Comparison of ENCODE assay signal across 22 mouse cellular contexts in genomic region chr9:88279728-88280127, GRCm38 (mm10).
"Had no signal": no experiment of that assay in that cellular context is flagged by ENCODE, and none has a peak within 500 bp of the region (broad histone marks: within the 10 kb centered on the region; RNA-seq: fewer than 3 reads in every experiment).

No protein-coding gene starts in this region.

- H3K9ac ChIP-seq: limb, embryonic 13.5 days; liver, embryonic 12.5 days; liver, embryonic 15.5 days; midbrain, embryonic 13.5 days; neural tube, embryonic 13.5 days; stomach, embryonic 15.5 days had no signal

- H3K4me3 ChIP-seq: layer of hippocampus, adult 2 months; limb, embryonic 10.5 days; limb, embryonic 13.5 days; liver, embryonic 12.5 days; liver, embryonic 15.5 days; megakaryocyte, embryonic 14.5 days; midbrain, embryonic 10.5 days; midbrain, embryonic 13.5 days; myocyte; neural tube, embryonic 13.5 days; stomach, embryonic 15.5 days had no signal

- ATAC-seq: liver, embryonic 12.5 days; midbrain, embryonic 13.5 days; midbrain, embryonic 16.5 days had no signal

- H3K27me3 ChIP-seq: limb, embryonic 13.5 days; liver, embryonic 12.5 days; liver, embryonic 15.5 days; midbrain, embryonic 13.5 days; neural tube, embryonic 13.5 days; stomach, embryonic 15.5 days had no signal

- H3K36me3 ChIP-seq: limb, embryonic 10.5 days; limb, embryonic 13.5 days; liver, embryonic 12.5 days; liver, embryonic 15.5 days; midbrain, embryonic 10.5 days; midbrain, embryonic 13.5 days; neural tube, embryonic 13.5 days; stomach, embryonic 15.5 days had no signal

- H3K4me2 ChIP-seq: limb, embryonic 13.5 days; liver, embryonic 12.5 days; liver, embryonic 15.5 days; midbrain, embryonic 13.5 days; neural tube, embryonic 13.5 days; stomach, embryonic 15.5 days had no signal

- H3K27ac ChIP-seq: kidney, postnatal 0 days; layer of hippocampus, adult 2 months; limb, embryonic 10.5 days; limb, embryonic 13.5 days; liver, embryonic 12.5 days; liver, embryonic 15.5 days; midbrain, embryonic 10.5 days; midbrain, embryonic 13.5 days; neural tube, embryonic 13.5 days; stomach, embryonic 15.5 days had no signal

- DNase-seq: kidney, adult 2 months; kidney, postnatal 25 days; layer of hippocampus, adult 9-11 months; liver; lung, adult 2 months; retina, postnatal 1 day; right cerebral cortex, postnatal 25 days; spleen, adult 18-20 months; thymus, postnatal 25 days had no signal

- H3K4me1 ChIP-seq: limb, embryonic 10.5 days; limb, embryonic 13.5 days; liver, embryonic 12.5 days; liver, embryonic 15.5 days; midbrain, embryonic 10.5 days; midbrain, embryonic 13.5 days; neural tube, embryonic 13.5 days; stomach, embryonic 15.5 days had no signal

- H3K9me3 ChIP-seq: limb, embryonic 10.5 days; limb, embryonic 13.5 days; liver, embryonic 12.5 days; liver, embryonic 15.5 days; midbrain, embryonic 10.5 days; midbrain, embryonic 13.5 days; neural tube, embryonic 13.5 days; stomach, embryonic 15.5 days had no signal
